Mouse (Mus musculus) heart, postnatal 10 days (tissue): ENCODE results near the gene Prdx1. TPM values are rescaled to one million over a fixed set of nuclear protein-coding genes. Genes with fewer than 3 reads are reported as not detected.
"Not testable (repeated sequence)": the region's sequence is repeated elsewhere in the genome, so short reads cannot be mapped to it uniquely, and the experiment has no call there.

Experiments used
- DNase-seq, 2 experiments: peaks; one replicate each; pipeline ENCODE4 v3.0.0; 2021
- intact Hi-C: fragments of 180-260 bp; cut with DNase I; formaldehyde crosslinking; loops from one replicate; pipeline ENCODE4 v1.15.1; 2025
- total RNA-seq, 2 experiments: library from RNA; stranded (reverse); gene quantifications; 2 replicates each; pipeline ENCODE4 v1.2.3; 2021

Gene Prdx1
- total RNA-seq: 100 to 1,000 TPM; 420 to 430 TPM

DNA sequence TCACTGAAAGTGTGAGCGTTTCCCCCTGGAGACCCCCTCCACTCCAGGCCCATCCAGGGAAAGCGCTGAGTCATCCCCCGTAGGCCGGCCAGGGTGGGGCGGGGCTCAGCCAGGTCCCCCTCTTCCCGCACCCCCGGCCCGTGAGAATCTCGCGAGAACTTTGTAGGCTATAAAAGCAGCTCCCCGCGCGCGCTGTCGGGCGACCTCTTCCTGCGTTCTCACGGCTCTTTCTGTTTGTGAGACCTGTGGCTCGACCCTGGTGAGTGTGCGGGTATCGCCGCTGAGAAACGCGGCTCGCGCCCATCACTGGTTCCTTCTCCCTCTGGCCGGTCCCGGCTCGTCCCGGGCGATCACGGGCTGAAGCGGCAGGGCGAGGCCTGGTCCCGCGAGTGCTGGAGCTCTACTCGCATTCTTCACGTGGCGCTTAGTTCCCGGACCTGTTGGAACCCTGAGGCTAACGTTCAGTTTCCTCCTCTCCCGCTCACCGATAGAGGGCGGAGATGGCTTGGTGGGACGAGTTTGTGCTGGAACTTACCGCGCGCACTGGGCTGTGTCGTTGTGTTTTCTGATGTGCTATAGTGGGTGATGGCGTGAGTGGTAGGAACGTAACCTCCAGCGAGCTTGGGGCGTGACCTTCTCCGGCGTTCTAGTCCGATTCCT, at the start of gene Prdx1:
Gene Prdx1 (plus strand): TSS at position 143 of the 660 bp plus-strand sequence.
- peak; percentile 97 to 99 for DNase-seq
- intact Hi-C loops: no loop called here

GRCm38 (mm10) chr4:116638821-116639220, 46.5 kb upstream of the Prdx1 start:
- intact Hi-C loops: no loop called here
- no peak for DNase-seq

DNA sequence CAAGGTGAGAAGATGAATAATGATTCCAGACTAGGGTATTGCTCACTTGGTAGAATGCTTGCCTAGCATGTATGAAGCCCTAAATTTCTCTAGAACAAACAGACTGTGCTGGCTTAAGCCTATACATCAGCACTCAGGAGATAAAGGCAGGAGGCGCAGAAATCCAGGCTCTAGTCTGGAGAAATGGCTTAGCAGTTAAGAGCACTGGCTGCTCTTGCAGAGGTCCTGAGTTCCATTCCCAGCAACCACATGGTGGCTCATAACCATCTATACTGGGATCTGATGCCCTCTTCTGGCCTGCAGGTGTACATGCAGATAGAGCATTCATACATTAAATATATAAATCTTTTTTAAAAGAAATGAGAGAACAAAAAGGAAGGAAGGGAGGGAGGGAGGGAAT, 43.3 kb upstream of the Prdx1 start:
- no peak for DNase-seq
- intact Hi-C loops: no loop called here

DNA sequence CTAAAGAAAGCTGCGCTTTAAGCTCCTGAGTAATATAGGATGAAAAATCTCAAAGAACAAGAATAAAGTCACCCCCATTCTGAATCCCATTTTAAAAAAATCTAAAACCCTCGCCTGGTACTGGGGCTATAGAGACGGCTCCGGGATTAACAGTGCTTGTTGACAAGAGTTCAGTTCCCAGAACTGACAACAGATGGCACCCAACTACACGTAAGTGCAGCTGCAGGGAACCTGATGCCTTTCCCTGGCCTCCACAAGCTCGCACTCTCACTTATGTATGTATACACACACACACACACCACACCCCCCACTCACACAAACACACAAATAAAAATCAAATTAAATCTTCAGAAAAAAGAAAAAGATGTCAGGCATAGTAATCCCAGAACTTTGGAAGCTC, 41.0 kb upstream of the Prdx1 start:
- peak; percentile 33 to 57 for DNase-seq
- intact Hi-C loops: no loop called here

DNA sequence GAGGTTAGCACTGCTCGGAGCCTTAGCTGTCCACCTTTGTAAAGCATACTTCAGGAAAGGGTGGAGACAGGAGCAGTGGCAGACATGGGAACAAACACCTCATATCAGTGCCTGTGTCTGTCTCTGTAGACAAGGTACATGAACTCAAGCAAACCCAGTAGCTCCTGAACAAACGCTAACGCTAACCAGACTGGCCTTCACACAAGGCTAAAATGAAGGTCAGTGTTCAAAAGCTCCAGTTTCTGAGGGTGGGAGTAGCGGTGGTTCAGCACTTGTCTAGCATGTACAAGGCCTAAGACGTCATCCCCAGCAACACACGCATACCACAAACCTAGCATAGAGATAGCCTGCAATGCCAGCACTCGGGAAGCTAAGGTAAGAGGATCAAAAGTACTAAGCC, 39.7 kb upstream of the Prdx1 start:
- DNase-seq: no peak
- intact Hi-C loops: no loop called here

GRCm38 (mm10) chr4:116649411-116649810, 35.9 kb upstream of the Prdx1 start:
- DNase-seq: no peak
- intact Hi-C loops: no loop called here

- DNase-seq: no peak
- intact Hi-C loops: no loop called here
Observed at GRCm38 (mm10) chr4:116650365-116650764, 35.0 kb upstream of the Prdx1 start.

DNA sequence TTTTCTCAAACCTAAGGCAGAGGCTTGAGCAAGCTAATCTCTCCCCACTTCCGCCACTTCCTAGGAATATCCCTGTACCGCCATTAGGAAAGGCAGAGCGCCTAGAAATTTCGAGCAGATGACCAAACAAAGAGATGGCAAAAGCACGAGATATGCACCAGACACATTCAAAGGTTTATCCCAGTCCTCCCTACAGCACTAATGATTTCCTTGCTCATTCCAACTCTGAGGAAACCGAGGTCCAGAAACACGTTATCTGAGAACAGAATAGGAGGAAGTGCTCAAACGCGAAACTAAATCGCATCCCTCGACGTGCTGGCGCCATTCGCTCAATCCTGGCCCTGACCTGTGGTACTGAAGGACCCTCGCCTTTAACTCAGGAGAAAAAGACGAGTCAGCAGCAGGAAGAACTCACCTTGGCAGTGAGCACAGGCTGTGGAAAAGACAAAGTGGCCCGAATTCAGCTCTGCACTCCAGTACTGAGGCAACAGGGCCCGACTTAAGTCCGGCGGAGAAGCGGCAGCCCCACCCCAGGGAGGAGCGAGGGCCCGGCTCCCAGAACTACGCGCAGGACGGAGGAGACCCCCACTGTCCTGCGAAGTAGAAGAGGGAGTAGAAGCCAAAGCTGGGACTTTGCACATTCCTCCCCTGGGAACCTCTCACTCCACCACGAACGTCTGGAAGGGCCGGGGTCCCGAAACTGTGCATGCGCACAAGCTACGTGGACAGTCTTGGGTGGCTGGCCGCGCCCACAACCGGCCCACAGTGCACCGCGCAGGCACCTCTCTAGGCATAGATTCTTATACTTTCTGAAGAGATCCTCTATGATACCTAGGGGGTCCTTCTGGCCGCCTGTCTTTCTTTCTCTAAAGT, 34.2 kb upstream of the Prdx1 start, which contains the start of gene Akr1a1:
Gene Akr1a1 (minus strand): TSS at position 757 of the 873 bp plus-strand sequence.
- intact Hi-C loops: loop anchor here (1.0 kb wide), 1 partner anchor 33 kb away; no protein-coding TSS in a partner anchor
- peak; percentile 95 for DNase-seq

DNA sequence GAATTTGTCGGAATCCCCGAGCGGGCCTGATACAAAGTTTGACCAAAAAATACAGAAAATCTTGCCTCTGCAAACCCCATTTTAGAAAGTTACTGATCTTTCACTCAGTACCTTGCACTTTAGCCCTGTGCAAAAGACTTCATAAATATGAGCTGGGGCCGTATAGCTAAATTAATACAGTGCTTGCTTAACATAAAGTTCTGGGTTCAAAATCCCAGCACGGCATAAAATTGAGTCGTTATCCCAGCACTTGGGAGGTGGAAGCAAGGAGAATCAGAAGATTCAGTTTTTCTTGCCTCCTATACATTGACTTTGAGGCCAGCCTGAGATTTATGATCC, 33.6 kb upstream of the Prdx1 start:
- no peak for DNase-seq
- intact Hi-C loops: loop anchor here (1.0 kb wide), 1 partner anchor 33 kb away; no protein-coding TSS in a partner anchor

GRCm38 (mm10) chr4:116653228-116653627, 32.1 kb upstream of the Prdx1 start:
- no peak for DNase-seq
- intact Hi-C loops: no loop called here

- no peak for DNase-seq
- intact Hi-C loops: no loop called here
Observed at GRCm38 (mm10) chr4:116655100-116655499, 30.2 kb upstream of the Prdx1 start.

DNA sequence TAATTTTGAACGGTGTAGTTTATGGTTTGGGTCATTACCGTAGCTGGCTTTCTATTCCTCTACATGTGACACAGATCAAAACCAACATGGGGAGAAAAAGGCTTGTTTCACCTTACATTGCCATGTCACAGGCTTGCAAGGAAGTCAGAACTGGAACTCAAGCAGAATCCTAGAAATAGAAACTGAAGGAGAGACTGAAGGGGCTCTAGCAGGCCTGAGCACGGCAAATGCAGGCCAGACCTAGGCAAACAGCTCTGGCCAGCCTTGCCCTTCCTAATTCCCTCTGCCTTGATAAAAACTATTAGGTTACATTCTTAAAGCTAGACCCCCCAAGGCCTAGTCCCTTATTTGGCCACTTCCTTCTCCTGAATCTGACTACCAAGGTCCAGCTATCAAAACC, 29.7 kb upstream of the Prdx1 start:
- intact Hi-C loops: no loop called here
- no peak for DNase-seq

DNA sequence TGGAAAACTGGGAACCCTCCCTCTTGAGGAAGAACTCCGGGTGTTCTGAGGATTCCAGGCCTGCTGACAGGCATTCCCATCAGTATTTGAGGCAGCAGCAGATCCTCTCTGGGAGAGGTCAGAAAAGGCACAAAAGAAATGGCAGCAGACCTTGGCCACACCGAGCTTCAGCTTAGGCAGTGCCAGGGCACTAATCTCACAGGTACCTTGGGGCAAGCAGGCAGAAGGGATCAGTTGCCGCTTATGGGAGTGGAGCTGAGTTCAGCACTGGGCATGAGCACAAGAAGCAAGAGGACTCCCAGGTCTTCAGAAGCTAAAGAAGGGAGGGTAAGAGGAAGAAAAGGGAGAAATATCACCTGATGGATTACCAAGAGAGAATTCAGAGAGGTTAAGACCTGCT, 27.4 kb upstream of the Prdx1 start:
- intact Hi-C loops: no loop called here

DNA sequence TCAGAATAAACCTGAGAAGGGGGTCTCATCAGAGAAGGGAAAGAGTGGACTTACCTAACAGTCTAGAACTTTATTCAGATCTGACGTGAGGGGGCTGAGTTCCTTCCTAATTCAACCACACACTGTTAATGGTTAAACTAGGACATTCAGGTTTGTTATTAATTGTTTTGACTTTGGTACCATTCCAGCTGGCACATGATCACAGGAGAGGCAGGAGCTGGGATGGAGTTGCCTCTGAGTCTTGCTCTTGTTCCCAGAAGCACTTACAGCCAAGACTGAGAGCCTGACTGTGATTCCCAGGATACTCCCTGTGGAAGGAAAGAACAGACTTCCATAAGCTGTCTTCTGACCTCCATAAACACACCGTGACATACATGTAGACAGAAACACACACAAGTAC, 25.9 kb upstream of the Prdx1 start:
- DNase-seq: peak; percentile 31 to 44
- intact Hi-C loops: no loop called here

More for the DNA sequence above, 27.4 kb upstream of the Prdx1 start:
- no peak for DNase-seq

- DNase-seq, intact Hi-C loops: not testable (repeated sequence)
Observed at GRCm38 (mm10) chr4:116659916-116660315, 25.4 kb upstream of the Prdx1 start.

DNA sequence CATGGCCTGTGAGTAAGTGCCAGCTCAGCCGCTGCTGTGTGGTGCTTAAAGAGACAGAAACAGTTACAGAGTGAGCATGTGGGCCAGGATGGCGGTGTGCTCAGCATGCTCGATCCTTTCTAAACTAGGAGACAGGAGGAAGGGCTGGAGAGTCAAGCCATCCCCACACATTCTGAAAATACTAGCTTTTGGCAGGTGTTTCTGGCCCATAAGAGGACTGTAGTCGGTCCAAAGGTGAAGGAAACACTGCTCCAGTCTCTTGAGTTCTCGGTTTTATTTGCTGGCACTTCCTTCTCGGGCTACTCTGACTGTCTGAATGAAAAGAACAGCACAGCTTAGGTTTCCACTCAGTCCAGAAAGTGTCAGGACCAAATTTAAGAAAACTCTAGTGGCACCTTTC, 24.5 kb upstream of the Prdx1 start:
- DNase-seq: no peak
- intact Hi-C loops: no loop called here

DNA sequence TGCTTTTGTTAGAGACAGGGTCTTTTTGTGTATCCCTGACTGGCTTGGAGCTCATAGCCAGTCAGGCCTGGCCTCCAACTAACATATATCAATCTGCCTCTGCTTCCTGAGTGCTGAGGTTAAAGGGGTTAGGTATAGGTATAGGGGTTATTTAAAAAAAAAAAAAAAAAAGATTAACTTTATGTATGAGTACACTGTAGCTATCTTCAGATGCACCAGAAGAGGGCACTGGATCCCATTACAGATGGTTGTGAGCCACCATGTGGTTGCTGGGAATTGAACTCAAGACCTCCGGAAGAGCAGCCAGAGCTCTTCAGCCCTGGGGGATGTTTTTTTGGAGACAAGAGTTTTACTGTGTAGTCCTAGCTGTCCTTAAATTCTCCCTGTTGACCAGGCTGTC, 23.3 kb upstream of the Prdx1 start:
- no peak for DNase-seq
- intact Hi-C loops: no loop called here

GRCm38 (mm10) chr4:116666625-116667024, 18.7 kb upstream of the Prdx1 start:
- no peak for DNase-seq
- intact Hi-C loops: no loop called here

DNA sequence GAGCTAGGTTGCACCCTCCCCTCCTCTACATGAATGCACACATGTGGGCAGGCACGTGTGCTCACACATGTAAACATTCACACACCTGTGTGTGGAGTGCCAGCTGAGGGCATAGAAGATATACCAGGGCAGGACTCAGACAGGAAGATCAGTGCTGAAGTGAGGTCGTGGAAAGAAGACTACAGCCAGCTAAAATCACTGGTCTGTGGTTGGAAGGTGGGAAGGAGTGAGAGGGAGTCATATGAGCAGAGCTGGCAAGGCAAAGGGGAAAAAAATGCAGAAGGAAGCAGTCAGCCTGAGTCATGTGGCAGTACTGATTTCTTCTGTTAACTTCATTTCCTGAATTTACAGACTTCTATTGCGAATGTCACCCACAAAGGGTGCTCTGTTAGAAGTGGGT, 17.2 kb upstream of the Prdx1 start:
- intact Hi-C loops: no loop called here
- DNase-seq: peak in 1 of 2 experiments; percentile 28

DNA sequence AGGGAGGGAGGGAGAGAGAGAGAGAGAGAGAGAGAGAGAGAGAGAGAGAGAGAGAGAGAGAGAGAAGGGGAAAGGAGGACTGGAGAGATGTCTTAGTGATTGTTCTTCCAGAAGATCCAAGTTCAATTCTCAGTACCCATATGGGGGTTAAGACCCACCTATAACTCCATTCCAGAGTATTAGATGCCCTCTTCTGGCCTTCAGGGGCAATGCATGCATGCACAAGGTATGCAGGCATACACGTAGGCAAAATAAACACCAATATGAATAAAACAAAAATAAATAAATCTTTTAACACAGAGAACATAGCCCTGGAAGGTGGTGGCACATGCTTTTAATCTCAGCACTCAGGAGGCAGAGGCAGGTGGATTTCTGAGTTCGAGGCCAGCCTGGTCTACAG, 16.1 kb upstream of the Prdx1 start:
- intact Hi-C loops: no loop called here
- DNase-seq: no peak

GRCm38 (mm10) chr4:116672785-116673184, 12.6 kb upstream of the Prdx1 start:
- DNase-seq: no peak
- intact Hi-C loops: no loop called here

DNA sequence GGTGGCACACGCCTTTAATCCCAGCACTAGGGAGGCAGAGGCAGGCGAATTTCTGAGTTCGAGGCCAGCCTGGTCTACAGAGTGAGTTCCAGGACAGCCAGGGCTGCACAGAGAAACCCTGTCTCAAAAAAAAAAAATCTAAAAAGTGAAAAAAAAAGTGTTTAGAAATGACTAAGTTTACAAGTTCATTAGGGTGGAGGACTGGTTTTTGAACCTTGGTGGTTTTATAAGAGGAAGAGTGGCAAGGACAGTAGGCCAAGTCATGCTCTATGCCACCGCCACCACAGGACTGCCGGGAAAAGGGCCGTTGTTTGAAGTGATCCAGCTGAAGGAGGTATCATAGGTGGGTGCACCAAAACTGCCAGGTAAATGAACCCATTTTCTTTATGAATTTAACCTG, 10.6 kb upstream of the Prdx1 start:
- intact Hi-C loops, DNase-seq: not testable (repeated sequence)
